Mouse (Mus musculus) left cerebral cortex, adult 18-20 months (tissue): ENCODE results near the gene Ampd3. TPM values are rescaled to one million over a fixed set of nuclear protein-coding genes. Genes with fewer than 3 reads are reported as not detected.

ENCODE experiments used
- DNase-seq, 2 experiments: peaks; one replicate each; pipeline ENCODE4 v3.0.0; 2021 to 2022; ENCODE audit warnings: low spot score in 2 of 2, mixed read lengths in 1 of 2
- total RNA-seq, 2 experiments: library from RNA; stranded (reverse); gene quantifications; 2 replicates each; pipeline ENCODE4 v1.2.3; 2021

Gene Ampd3
- total RNA-seq, 2 experiments from 2014 or later, result 21.3 to 23.5 TPM

DNA sequence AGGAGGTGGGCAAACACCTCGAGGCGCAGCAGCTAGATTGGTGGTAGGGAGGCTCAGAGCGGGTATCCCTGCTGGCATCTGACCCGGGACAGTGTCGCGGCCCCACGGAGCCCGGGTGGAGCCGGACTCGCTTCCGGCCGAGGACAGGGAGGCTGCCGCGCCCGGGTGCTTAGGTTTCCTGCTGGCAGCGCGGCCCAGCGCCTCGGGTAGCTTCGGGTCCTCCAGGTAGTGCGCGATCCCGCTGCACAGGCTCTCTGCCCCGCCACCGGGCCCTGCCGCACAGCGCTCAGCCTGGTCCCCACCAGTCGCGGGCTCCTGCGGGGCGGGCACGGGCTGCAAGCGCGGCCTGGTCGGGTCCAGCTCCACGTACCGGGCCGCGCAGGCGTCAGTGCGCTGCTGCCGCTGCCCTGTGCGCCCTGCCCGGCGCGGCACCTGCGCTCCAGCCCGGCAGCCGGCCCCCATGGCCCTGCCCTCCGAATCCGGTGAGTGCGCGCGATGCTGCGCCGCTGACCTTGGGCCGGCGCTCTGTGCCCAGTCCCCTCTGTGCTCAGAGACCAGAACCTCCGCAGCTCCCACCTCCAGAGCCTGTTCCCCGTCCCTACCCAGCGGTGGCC lies 552 bp downstream of the Ampd3 start:
- peak; percentile 31 to 59 for DNase-seq

DNA sequence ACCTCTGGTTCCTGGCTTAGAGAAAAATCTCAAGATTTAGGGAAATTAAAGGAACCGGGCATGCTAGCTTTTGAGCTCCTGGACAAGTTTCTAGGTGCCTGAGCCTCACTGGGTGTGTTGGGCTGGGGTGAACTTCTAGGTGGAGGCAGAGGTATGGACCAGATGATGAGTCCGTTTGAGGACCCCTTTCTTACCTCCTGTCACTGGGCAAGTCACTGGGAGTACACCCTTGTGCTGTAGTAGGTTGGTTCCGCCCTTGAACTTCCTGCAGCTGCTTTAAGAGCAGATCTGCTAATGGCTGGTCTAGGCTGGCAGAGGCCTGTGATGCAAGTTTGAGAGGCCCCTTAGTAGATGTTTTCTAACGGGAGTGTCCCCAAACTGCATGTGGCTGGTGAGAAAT lies 1.1 kb downstream of the Ampd3 start:
- DNase-seq, result peak in 1 of 2 experiments; percentile 30

DNA sequence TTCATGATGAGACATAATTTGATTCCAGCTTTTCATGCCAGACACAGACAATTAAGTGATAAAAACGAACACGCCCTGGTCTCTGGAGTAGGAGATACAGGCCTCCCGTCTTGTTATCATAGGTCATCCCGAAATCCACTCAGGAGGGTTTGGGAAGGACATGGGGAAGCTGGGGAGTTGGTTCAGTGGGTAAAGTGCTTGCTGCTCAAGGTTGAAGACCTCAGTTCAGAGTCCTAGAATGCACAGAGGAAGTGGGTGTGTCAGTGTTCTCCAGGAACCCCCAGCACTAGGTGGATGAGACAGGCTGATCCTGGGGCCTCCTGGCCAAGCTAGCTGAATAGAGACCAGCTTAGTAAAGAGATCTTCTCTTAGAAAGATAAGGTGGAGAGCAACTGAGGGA lies 2.9 kb downstream of the Ampd3 start:
- no peak for DNase-seq

DNA sequence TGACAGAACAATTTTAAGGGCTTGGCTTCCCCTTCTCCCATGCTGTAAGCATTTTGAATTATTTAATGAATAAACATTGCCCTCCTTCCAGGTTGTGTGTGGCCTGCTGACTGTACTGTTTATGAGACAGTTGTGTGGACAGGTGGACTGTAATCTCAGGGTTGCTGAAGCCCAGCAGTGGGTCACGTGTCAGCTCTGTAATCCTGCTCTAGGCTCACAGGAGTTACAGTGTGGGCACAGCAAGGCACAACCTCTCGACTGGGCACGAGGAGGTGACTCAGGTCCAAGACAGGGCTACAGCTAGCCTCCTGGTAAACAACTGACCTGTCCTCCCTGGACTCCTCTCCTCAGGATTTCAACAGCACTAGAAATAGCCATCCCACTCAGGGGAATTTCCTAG lies 4.3 kb downstream of the Ampd3 start:
- no peak for DNase-seq

DNA sequence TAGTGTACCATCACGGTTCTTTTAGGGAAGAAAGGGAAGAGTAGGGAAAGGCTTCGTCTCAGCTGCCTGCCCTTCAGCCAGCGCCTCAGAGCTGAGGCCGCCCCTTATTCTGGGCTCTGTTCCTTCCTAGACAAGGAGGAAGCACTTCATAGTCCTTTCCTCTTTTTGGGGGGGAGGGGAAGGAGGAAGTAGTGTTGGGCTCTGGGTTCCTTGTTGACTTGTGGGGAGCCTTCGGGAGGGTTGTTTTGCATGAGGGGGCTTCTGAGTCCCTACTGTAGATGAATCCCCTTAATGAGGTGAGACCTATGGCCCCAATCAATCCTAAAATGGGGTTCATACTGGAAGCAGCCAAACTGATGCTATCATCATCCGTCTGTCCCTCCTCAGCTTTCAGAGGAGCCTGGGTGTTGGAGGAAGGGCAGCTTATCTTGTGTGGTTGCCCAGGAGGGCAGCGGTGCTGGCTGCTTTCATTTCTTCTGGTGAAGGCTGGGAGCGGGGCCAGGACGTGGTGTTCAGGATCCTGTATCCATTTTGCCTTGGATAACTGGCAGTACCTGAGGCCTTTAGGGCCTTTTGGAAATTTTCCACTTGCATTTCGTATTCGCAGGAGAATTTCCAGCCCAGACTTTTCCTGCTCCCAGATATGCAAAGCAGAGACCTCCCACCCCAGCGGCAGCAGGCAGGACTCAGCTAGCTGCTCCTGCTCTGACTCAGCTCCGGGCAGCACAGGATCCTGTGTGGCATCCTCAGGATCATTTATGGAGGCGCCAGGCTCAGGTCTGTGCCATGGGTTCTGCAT lies 5.4 kb downstream of the Ampd3 start:
- peak; percentile 33 to 55 for DNase-seq

DNA sequence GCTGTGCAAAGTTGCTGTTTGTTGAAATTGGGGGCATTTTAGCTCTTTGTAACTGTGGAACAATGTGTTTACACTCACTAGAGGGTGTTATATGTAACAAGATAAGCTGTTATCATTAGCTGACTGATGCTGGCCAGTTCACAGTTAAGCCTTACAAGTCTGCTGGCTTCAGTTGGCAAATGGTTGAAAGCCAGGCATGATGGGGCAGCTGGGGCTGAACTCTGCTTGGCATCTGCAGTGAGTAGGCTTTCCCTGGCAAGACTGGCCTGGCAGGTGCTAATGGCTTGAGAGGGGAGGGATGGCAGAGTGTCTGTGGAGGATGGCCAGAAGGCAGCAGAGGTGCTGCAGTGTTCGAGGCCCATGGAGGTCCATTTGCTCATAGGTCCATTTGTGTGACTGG lies 6.1 kb downstream of the Ampd3 start:
- DNase-seq, result no peak

DNA sequence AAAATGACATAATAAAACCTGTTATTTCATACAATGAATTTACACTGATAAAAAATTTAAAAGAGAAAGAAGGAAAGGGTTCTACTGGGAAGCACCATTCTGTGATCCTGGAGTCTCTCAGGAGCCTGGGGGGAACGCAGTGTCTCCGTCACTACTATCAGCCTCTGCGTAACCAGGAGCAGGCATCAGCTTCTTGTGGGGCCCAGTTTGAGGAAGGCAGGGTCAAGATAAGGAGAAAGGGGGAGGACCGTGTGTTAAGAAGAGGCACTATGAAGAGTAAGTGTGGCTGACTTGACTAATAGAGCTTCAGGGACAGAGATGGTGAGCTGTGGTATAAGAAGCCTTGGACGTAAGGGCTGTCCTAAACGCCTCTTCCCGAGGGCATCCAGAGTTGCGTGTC lies 6.7 kb downstream of the Ampd3 start:
- no peak for DNase-seq

DNA sequence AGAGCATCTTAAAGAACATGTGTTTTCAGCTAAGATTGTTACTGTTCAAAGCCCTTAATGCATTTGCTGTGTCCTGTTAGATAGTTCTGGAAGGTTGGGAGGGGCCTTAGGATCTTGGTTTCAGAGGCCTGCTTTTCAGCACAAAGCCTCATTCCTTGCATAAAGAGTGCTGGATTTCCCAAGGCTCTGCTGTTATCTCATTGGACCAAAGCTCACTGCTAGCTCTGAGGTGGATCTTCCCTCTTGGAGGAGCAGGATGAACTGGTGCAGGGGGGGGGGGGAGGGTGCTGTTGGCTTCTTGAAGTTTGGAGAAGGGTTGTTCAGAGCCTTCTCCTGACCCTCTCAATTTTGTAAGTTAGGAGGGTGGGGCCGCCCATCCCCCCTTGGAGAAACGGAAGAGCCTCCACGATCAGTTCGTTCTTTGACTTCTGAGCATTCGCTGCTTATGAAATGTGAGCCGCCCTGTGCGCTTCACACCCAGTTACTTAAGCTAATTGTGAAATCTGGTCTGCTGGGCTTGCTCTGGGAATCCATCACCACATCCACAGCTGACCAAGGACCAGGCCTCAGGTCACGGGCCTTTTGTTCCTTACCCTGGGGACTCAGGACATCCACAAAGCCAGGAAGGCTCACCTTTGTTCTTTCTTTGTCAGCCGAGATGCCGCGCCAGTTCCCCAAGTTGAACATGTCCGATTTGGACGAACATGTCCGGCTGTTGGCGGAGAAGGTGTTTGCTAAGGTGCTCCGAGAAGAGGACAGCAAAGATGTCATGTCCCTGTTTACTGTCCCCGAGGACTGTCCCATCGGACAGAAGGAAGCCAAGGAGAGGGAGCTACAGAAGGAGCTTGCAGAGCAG lies 9.4 kb downstream of the Ampd3 start:
- DNase-seq, result no peak

DNA sequence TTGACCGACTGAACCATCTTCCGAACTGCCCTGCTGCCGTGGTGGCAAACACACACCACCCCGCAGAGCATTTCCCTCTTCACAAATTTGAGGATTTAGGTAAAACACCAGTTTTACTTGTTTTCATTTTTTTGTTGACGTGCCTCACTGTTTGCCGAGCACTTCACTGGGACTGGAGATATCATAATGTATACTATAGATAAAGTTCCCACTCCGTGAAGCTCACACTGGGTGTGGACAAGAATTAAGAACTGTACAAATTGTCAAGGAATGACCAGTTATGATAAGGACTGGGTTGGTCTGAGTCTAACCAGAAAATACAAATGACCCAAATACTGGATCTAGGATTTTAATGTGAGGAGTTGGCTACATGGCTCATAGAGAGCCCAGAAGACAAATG lies 10.9 kb downstream of the Ampd3 start:
- DNase-seq, result no peak

DNA sequence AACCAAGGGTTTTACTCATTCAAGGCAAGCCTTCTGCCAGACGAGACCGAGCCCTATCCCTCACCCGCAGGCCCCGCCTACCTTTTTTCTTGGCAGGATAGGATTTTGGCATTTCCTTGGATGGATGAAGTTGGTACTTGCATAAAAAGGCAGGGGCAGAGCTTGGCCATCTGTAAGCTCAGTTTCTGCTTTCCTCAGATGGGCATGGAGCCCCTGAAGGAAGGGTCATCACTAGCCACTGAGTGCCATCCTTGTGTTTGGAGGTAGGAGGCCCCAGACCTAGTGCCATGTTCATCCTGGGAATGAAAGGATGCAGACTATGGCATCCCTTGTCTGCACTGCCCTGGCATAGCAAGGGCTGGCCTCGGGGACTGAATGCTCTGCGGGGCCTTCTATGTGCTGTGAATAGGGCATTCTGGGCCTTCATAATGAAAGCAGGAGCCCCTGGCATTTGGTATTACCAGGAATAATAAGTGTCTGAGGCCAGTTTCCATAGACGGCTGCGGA lies 11.7 kb downstream of the Ampd3 start:
- DNase-seq, result peak in 1 of 2 experiments; percentile 38

- no peak for DNase-seq
Observed at GRCm38 (mm10) chr7:110780520-110780919, 12.5 kb downstream of the Ampd3 start.

DNA sequence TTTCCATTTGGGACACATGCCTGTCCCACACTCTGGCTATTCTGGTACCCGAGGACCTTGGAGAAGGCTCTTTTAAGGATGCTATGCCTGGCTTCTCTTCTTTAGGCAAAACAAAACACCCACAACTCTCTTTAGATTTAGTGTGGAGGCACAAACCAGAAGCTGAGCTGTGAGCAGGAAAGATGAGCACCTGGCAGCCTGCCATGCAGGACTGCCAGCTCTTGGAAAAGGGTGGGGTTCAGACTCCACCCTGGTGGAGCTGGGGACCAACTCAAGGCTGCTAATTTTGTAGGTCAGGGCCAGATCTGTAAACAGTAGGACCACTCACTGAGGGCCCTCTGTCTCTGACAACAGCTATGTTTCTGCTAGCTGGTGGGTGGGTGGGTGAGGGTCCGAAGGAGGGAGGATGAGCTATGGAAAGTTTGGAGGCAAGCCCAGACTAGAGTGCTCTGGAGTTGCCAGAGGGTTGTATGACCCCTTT lies 13.3 kb downstream of the Ampd3 start:
- peak; percentile 66 to 79 for DNase-seq

GRCm38 (mm10) chr7:110782135-110782534 lies 14.1 kb downstream of the Ampd3 start:
- no peak for DNase-seq

DNA sequence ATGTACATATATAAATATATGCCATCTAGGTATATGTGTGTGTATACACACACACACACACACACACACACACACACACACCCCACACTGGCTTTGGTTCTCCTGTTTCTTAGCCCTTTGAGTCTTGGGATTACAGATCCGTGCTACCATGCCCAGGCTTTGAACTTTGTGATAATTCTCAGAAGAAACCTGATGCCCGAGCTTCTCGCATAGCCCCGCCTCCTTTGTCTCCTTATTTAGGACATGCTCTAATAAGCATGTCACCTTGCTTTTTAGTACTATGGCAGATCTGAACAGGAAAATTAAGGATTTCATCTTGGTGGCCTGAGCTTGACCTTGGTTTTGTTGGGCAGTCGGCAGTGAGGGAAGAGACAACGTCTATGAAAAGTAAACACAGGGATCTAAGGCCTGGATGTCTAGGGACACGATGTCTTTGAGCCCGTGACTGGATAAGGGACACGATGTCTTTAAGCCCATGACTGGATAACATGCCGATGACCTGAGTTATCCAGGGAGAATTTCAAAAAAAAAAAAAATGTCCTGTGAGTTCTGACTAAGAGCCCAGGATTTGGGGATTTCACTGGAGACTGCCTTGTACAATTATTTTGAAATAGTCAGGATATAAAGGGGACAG lies 15.0 kb downstream of the Ampd3 start:
- DNase-seq, result no peak

DNA sequence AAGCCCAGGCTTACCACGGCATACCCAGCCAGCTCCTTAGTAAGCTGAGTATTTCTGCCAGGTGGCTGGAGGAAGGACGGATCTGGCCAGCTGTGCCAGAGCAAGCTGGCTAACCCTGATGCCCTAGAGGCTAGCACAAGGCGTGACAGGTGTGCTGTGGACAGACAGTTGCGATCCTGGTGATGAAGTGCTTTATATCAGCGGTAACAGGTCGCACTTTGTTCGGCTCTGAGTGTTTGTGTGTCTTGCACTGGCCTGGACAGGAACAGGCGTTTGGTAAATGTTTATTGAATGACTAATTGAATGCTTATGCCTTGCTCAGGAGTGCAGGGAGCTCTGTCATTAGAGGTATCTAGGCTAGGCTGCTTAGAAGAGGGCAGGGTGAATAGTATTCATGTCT lies 17.0 kb downstream of the Ampd3 start:
- DNase-seq, result no peak

GRCm38 (mm10) chr7:110785741-110786146 lies 17.7 kb downstream of the Ampd3 start:
- DNase-seq, result no peak

GRCm38 (mm10) chr7:110787310-110787709 lies 19.3 kb downstream of the Ampd3 start:
- no peak for DNase-seq

DNA sequence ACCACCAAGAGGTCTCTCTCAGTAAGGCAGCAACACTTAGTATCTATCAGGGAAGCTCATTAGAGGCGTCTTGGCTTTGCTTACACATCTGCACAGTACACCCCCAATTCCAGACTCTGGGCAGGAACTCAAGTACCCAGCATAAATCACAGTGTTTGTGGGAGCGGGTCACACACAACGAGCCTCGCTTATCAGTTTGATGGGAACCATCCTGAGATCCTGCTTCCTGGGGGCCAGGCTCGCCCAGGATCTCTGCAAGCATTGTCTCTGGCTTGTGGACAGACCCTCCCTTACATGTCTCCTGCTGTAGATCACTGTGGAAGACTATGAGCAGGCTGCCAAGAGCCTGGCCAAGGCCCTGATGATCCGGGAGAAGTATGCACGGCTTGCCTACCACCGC lies 22.9 kb downstream of the Ampd3 start:
- no peak for DNase-seq

DNA sequence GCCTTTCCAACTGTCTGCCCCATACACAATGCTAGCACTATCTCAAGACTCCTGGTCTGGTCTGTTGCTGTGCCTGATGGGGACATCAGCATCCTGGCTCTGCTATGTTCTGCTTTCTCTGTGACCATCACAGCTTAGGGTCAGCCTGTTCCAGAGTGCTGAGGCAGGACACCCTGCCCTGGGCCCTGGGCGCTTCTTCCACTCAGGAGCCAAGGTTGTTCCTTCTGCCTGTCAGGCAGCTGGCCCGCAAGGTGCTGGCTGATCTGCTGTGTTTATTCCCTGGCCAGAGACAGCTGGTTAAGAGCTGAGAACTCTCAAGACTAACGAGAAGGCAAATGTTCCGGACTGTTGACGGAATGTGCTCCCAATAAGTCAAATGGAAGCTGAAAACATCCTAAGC lies 24.2 kb downstream of the Ampd3 start:
- DNase-seq, result no peak

DNA sequence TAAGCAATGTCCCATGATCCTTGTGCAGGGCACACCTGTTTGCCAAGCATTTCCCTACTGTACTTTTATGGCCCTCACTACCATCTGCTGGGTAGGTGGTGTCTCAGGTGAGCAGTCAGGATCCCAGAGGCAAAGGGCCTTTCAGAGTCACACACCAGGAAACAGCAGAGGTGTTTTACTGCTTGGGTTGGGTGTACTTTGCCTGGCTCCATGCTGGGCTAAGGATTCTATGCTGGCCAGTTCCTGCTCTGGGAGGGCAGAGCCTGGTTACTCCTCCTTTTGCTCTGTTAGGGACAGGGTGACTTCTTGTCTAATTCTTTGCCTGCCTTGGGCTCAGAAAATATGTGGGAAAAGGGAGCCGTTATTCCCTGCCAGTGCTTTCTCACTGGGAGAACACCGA lies 24.8 kb downstream of the Ampd3 start:
- no peak for DNase-seq

- DNase-seq, result no peak
Observed at GRCm38 (mm10) chr7:110794722-110795121, 26.7 kb downstream of the Ampd3 start.
